Mouse (Mus musculus) hindbrain, embryonic 11.5 days (tissue): ENCODE results near the gene Sec1. TPM values are rescaled to one million over a fixed set of nuclear protein-coding genes. Genes with fewer than 3 reads are reported as not detected.

Source experiments
- ATAC-seq: fragments of 200-750 bp; cut with Nextera tagmentation; 2 replicates; pipeline ENCODE4 v1.8.0; 2017; ENCODE audit warnings: mild to moderate bottlenecking, moderate TSS enrichment, moderate library complexity; ENCODE audit not compliant: low FRiP score
- DNase-seq: peaks from one replicate; pipeline ENCODE4 v3.0.0-alpha.2; 2015; ENCODE audit warnings: low spot score
- H3K27ac ChIP-seq: fragments of 300-500 bp; sonication (generic); 2 replicates; pipeline ENCODE4 v1.5.1; 2014; ENCODE audit warnings: mild to moderate bottlenecking, low read depth, low read length
- H3K27me3 ChIP-seq: fragments of 300-500 bp; sonication (generic); 2 replicates; pipeline ENCODE4 v1.6.1; 2014; ENCODE audit warnings: mild to moderate bottlenecking, low read length, moderate library complexity, mixed read lengths; ENCODE audit not compliant: control insufficient read depth, insufficient read depth
- H3K36me3 ChIP-seq: fragments of 300-500 bp; sonication (generic); 2 replicates; pipeline ENCODE4 v1.6.1; 2014; ENCODE audit warnings: mild to moderate bottlenecking, low read length, moderate library complexity, mixed read lengths; ENCODE audit not compliant: control insufficient read depth, insufficient read depth
- H3K4me1 ChIP-seq: fragments of 300-500 bp; sonication (generic); replicated peaks from 2 replicates; pipeline ENCODE4 v1.6.1; 2014; ENCODE audit warnings: low read length, mixed read lengths; ENCODE audit not compliant: control insufficient read depth, insufficient read depth
- H3K4me2 ChIP-seq: fragments of 300-500 bp; sonication (generic); replicated peaks from 2 replicates; pipeline ENCODE4 v1.6.1; 2014; ENCODE audit warnings: mild to moderate bottlenecking, low read depth, low read length
- H3K4me3 ChIP-seq: fragments of 300-500 bp; sonication (generic); 2 replicates; pipeline ENCODE4 v1.5.1; 2014; ENCODE audit warnings: low read depth, low read length
- H3K9ac ChIP-seq: fragments of 300-500 bp; sonication (generic); 2 replicates; pipeline ENCODE4 v1.6.1; 2014; ENCODE audit warnings: low read depth, low read length
- H3K9me3 ChIP-seq: fragments of 300-500 bp; sonication (generic); 2 replicates; pipeline ENCODE4 v1.6.1; 2016; ENCODE audit warnings: low read length; ENCODE audit not compliant: control insufficient read depth
- WGBS: fragments of 180-500 bp; shearing (Covaris S2); extraction: QIAGEN DNeasy Blood & Tissue Kit; methylation state at CpG from one replicate; pipeline ENCODE4 v1.1.7; 2014; 5-methylcytosine and 5-hydroxymethylcytosine counted together
- polyA plus RNA-seq: library from polyadenylated mRNA; unstranded; fragments of >200 nt; fragmentation: Nextera tagmentation; extraction: Ambion mirVana; gene quantifications from 2 replicates; pipeline ENCODE4 v1.2.1, GENCODE M21; 2014

Gene Sec1
- polyA plus RNA-seq, 1 experiment from 2014 or later = 0.29 TPM

DNA sequence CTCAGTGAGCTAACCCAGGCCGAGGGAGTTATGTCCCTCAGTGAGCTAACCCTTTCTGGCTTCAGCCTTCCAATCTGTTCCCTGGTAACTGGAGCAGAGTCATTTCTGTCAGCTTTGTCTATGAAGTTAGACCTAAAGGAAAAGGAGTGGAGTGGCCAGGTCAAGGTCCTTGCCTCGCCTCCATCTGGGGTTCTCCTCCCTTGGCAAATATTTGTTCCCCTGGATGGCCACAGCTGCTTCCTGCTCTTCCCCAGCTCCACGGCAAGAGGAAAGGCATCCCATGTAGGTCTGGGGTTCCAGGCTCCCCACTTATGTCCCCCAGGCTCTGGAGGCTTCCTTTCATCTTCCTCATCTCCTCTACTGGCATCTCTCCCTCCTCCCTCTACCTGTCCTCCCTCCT lies 33.4 kb upstream of the Sec1 start:
- Histone ChIP-seq H3K4me3 (no peak overlapping the region), H3K4me1 (no peaks in the 10 kb centered on the region), H3K4me2 (no peak overlapping the region), H3K27me3 (no peaks in the 10 kb centered on the region), H3K27ac (no peak overlapping the region), H3K36me3 (peaks cover 6% of the 10 kb centered on the region), H3K9ac (no peak overlapping the region), H3K9me3 (no peaks in the 10 kb centered on the region)
- ATAC-seq (no peak), DNase-seq (no peak)
- 73% methylated on average over 3 of the region's 3 CpGs for WGBS

DNA sequence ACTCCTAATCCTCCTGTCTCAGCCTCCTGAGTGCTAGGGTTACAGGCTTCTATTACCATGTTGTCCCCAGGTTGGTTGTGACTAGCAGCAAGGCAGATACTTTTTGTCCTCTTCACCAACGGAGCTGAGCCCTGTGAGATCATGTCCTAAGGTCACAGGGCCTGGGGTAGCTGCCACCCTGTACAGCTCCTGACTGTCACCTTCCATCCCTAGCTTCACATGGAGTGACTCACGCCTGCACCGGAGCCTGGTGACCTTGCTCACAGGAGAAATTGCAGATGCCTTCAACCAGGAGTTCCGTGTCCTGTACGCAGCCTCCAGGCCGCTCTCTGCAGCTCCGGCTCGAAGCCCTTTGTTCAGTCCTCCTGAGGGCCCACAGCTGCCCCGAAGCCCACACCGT lies 32.2 kb upstream of the Sec1 start:
- no peaks in the 10 kb centered on the region for H3K27me3 ChIP-seq
- peaks cover 8% of the 10 kb centered on the region for H3K36me3 ChIP-seq
- ATAC-seq (no peak), DNase-seq (no peak)
- H3K9me3 ChIP-seq = no peaks in the 10 kb centered on the region
- H3K4me1 ChIP-seq = no peaks in the 10 kb centered on the region
- no peak overlapping the region for H3K9ac ChIP-seq
- H3K4me3 ChIP-seq = no peak overlapping the region
- H3K27ac ChIP-seq = no peak overlapping the region
- no peak overlapping the region for H3K4me2 ChIP-seq
- WGBS = 90% methylated on average over 10 of the region's 10 CpGs

DNA sequence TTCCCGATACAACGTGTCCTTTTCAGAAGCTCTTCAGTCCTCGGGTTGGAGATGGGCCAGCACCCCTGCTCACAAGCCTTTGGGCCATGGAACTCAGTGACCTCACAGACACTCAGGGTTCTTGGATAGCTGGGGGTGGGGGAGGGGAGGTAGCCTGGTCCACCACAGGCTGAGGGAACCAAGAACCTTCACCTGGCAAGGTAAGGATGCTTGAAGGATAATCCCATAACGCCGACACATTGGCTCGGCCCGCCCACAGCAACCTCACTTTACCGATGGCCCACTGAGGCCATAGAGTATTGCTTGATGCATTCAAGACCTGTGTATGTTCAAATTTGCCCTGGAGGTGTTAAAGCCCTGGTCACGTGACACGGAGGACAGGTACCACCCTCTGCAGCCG lies 31.5 kb upstream of the Sec1 start, which contains the start of gene Spaca4:
Gene Spaca4 (minus strand): TSS at position 101 of the 400 bp plus-strand sequence.
- H3K4me1 ChIP-seq = no peaks in the 10 kb centered on the region
- ATAC-seq (no peak), DNase-seq (no peak)
- H3K4me2 ChIP-seq = no peak within 1 kb of the TSS
- H3K27me3 ChIP-seq = no peaks in the 10 kb centered on the region
- WGBS = 93% methylated on average over 11 of the region's 11 CpGs
- no peaks in the 10 kb centered on the region for H3K9me3 ChIP-seq
- H3K4me3 ChIP-seq = no peak within 1 kb of the TSS
- no peak within 1 kb of the TSS for H3K27ac ChIP-seq
- no peak within 1 kb of the TSS for H3K9ac ChIP-seq
- peaks cover 10% of the 10 kb centered on the region for H3K36me3 ChIP-seq

DNA sequence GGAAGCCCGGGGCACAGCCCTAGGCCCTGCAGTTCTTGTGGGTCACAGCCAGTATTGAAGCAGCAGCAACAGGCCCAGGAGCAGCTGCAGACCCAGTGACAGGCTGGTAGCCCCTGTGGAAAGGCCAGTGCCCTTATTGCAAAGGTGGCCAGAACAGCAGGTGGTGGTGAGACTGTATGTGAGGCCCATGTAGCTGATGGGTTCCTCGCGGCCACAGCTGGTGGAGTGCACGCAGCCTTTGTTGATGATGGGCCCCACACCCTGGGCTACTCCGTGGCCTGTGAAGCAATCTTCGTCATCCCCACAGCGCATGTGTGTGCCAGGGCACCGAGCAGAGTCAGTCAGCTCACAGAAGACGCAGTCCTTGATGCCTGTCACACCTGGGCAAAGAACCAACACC lies 30.9 kb upstream of the Sec1 start:
- no peaks in the 10 kb centered on the region for H3K27me3 ChIP-seq
- H3K4me1 ChIP-seq = no peaks in the 10 kb centered on the region
- no peaks in the 10 kb centered on the region for H3K9me3 ChIP-seq
- ATAC-seq (no peak), DNase-seq (no peak)
- WGBS = 94% methylated on average over 9 of the region's 9 CpGs
- no peak overlapping the region for H3K4me3 ChIP-seq
- no peak overlapping the region for H3K27ac ChIP-seq
- H3K4me2 ChIP-seq = no peak overlapping the region
- H3K36me3 ChIP-seq = peaks cover 10% of the 10 kb centered on the region
- H3K9ac ChIP-seq = no peak overlapping the region

DNA sequence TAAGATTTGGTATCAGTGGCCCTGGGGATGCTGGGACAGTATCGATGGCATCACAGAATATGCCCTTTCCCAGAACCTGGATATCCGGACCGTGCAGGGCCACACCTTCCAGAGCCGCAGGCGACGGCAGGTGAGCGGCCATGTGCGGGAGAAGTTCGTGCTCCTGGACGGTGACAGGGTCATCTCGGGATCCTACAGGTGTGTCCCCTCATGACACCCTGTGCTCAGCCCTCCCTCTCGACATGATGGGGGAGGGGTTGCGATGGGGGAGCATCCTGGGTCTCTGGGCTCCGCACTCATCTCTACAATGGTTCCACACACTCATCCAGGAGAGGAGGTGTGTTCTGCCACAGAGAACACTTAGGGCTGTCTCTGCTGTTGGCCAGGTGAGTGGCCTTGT lies 29.6 kb upstream of the Sec1 start:
- no peak overlapping the region for H3K9ac ChIP-seq
- H3K4me2 ChIP-seq = no peak overlapping the region
- H3K27me3 ChIP-seq = no peaks in the 10 kb centered on the region
- peaks cover 4% of the 10 kb centered on the region for H3K4me1 ChIP-seq
- no peak overlapping the region for H3K4me3 ChIP-seq
- 95% methylated on average over 14 of the region's 14 CpGs for WGBS
- no peaks in the 10 kb centered on the region for H3K9me3 ChIP-seq
- H3K27ac ChIP-seq = no peak overlapping the region
- ATAC-seq = no peak
- peaks cover 13% of the 10 kb centered on the region for H3K36me3 ChIP-seq
- no peak for DNase-seq

DNA sequence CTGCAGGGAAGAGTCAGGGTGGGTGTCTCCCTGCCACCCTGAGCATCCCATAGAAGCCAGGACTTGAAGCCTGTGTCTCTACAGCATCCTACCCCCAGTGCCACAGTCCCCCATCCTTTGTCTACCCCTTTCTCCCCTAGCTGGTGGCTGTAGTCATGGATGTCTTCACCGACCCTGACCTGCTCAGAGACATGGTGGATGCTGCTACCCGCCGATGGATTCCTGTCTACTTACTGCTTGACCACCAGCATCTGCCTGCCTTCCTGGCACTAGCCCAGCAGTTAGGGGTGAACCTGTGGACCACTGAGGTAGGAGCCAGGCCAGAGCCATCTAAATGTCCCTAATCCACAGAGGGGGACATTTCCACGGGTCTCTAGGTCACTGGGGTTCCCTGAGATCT lies 29.1 kb upstream of the Sec1 start:
- no peak overlapping the region for H3K27ac ChIP-seq
- peaks cover 11% of the 10 kb centered on the region for H3K36me3 ChIP-seq
- ATAC-seq (no peak), DNase-seq (no peak)
- no peak overlapping the region for H3K4me2 ChIP-seq
- H3K9ac ChIP-seq = no peak overlapping the region
- H3K4me3 ChIP-seq = no peak overlapping the region
- no peaks in the 10 kb centered on the region for H3K27me3 ChIP-seq
- WGBS = 95% methylated on average over 4 of the region's 4 CpGs
- peaks cover 6% of the 10 kb centered on the region for H3K4me1 ChIP-seq
- no peaks in the 10 kb centered on the region for H3K9me3 ChIP-seq

DNA sequence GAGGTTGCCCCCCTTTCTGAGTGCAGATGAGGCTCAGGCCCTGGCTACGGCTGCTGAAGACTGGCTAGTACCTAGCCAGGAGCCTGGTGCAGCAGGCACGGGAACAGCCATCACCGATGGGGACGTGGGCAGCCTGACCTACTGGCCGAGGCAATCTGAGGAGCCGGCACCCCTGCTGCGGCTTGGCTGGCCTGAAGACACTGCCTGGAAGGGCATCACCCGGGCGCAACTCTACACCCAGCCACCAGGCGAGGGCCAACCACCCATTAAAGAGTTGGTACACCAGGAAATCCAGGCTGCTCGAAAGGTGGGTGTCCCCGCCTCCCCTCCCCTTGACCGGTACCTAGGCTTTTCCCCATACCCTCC lies 28.1 kb upstream of the Sec1 start:
- ATAC-seq (no peak), DNase-seq (no peak)
- H3K27me3 ChIP-seq = no peaks in the 10 kb centered on the region
- H3K4me3 ChIP-seq = no peak overlapping the region
- no peaks in the 10 kb centered on the region for H3K9me3 ChIP-seq
- H3K4me2 ChIP-seq = no peak overlapping the region
- peaks cover 6% of the 10 kb centered on the region for H3K4me1 ChIP-seq
- no peak overlapping the region for H3K9ac ChIP-seq
- H3K27ac ChIP-seq = no peak overlapping the region
- 79% methylated on average over 13 of the region's 13 CpGs for WGBS
- H3K36me3 ChIP-seq = peaks cover 11% of the 10 kb centered on the region

DNA sequence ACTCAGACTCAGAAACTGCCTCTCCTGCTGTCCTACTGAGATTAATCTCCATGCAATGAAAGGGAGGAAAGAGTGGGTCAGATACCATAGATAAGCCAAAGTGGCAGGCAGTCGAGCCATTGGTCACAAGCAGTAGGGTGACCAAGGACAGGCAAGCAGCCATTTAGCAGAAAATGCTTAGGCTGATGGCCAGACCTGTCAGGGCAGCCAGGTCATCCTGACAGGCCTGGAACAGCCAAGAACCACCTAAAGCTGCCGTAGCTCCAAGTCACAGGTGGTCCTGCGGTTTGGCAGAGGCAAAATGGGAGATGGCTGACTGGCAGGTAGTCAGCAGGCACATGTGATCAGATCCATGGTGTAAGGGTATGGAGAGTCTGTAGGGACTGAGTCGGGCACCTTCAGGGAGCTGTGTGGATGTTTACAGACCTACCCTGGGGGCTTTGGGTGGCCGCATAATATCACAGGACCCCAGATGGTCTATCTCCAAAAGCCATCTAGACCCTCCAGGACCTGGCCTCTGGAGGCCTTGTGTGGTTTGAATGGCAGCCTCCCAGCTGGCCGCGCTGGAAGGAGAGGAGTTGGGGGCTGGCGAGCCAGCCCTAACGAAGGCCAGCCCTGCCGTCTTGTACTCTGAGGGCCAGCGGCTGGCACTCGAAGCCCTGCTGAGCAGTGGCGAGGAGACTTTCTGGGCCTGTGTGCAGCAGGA lies 27.6 kb upstream of the Sec1 start:
- 71% methylated on average over 13 of the region's 13 CpGs for WGBS
- H3K4me3 ChIP-seq = no peak overlapping the region
- no peak overlapping the region for H3K4me2 ChIP-seq
- ATAC-seq (no peak), DNase-seq (no peak)
- H3K4me1 ChIP-seq = peaks cover 6% of the 10 kb centered on the region
- no peaks in the 10 kb centered on the region for H3K27me3 ChIP-seq
- H3K9ac ChIP-seq = no peak overlapping the region
- no peak overlapping the region for H3K27ac ChIP-seq
- H3K9me3 ChIP-seq = no peaks in the 10 kb centered on the region
- H3K36me3 ChIP-seq = peaks cover 11% of the 10 kb centered on the region

DNA sequence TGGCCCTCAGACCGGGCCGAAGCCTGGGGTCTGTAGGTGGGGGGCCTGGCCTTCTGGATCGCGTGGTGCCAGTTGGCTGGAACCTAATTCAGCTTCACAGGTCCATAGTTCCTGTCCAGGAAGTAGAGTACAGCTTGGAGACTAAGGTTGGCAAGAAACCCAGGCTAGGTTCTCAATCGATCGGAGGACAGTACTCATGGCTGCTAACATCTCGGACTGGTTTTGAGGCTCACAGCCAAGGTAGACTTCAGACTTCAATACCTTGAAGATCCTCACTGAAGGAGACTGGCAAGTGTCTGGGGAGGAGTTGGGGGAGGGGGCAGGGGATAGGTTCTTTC lies 27.0 kb upstream of the Sec1 start:
- Histone ChIP-seq H3K4me1 (peaks cover 9% of the 10 kb centered on the region), H3K4me3 (no peak overlapping the region), H3K27me3 (no peaks in the 10 kb centered on the region), H3K4me2 (no peak overlapping the region), H3K36me3 (peaks cover 11% of the 10 kb centered on the region), H3K9me3 (no peaks in the 10 kb centered on the region), H3K9ac (no peak overlapping the region), H3K27ac (no peak overlapping the region)
- ATAC-seq = no peak
- no peak for DNase-seq
- 77% methylated on average over 7 of the region's 7 CpGs for WGBS
